Mouse (Mus musculus): ENCODE measurements around the gene Zbtb40. TPM values are rescaled to one million over a fixed set of nuclear protein-coding genes. Genes with fewer than 3 reads are reported as not detected.

Gene Zbtb40
- polyA plus RNA-seq, 1 experiment from 2014 or later, result 1.3 TPM

GRCm38 (mm10) chr4:137029348-137029747, 19.3 kb downstream of the Zbtb40 start:
- H3K36me3 ChIP-seq (ENCODE audit: insufficient read depth, low read length), result no peaks in the 10 kb centered on the region
- 0 out of 2 replicates have a peak, but pooled peaks cover 4% of the 10 kb centered on the region for H3K4me1 ChIP-seq (ENCODE audit: insufficient read depth, low read depth, low read length)
- no peak overlapping the region for H3K4me2 ChIP-seq (replicated peaks; ENCODE audit: low read depth, low read length)
- H3K9me3 ChIP-seq (ENCODE audit: low read length), result no peaks in the 10 kb centered on the region
- no peak for TF ChIP-seq CTCF (IDR thresholded peaks at IDR 0.05)
- no peak for TF ChIP-seq EP300 (IDR thresholded peaks at IDR 0.05)
- DNase-seq (ENCODE audit: low spot score) (no peak), ATAC-seq (no peak)
- H3K9ac ChIP-seq (replicated peaks; ENCODE audit: low read depth), result no peak overlapping the region
- 38% methylated on average over 8 of the region's 8 CpGs for WGBS
- H3K27me3 ChIP-seq (replicated peaks; ENCODE audit: insufficient read depth, low read length), result no peaks in the 10 kb centered on the region
- H3K4me3 ChIP-seq (ENCODE audit: low read depth, low read length), result no peak overlapping the region
- no peak overlapping the region for H3K27ac ChIP-seq (ENCODE audit: low read length)

GRCm38 (mm10) chr4:137027051-137027450, 21.6 kb downstream of the Zbtb40 start:
- TF ChIP-seq CTCF (IDR thresholded peaks at IDR 0.05), result no peak
- TF ChIP-seq EP300 (IDR thresholded peaks at IDR 0.05), result no peak
- Histone ChIP-seq H3K9me3 (ENCODE audit: low read length) (no peaks in the 10 kb centered on the region), H3K36me3 (ENCODE audit: insufficient read depth, low read length) (no peaks in the 10 kb centered on the region), H3K27me3 (replicated peaks; ENCODE audit: insufficient read depth, low read length) (no peaks in the 10 kb centered on the region), H3K4me3 (ENCODE audit: low read depth, low read length) (no peak overlapping the region), H3K4me2 (replicated peaks; ENCODE audit: low read depth, low read length) (no peak overlapping the region), H3K9ac (replicated peaks; ENCODE audit: low read depth) (no peak overlapping the region), H3K27ac (ENCODE audit: low read length) (no peak overlapping the region), H3K4me1 (ENCODE audit: insufficient read depth, low read depth, low read length) (0 out of 2 replicates have a peak, but pooled peaks cover 4% of the 10 kb centered on the region)
- DNase-seq (ENCODE audit: low spot score) (no peak), ATAC-seq (no peak)
- WGBS, result 81% methylated on average over 5 of the region's 5 CpGs

DNA sequence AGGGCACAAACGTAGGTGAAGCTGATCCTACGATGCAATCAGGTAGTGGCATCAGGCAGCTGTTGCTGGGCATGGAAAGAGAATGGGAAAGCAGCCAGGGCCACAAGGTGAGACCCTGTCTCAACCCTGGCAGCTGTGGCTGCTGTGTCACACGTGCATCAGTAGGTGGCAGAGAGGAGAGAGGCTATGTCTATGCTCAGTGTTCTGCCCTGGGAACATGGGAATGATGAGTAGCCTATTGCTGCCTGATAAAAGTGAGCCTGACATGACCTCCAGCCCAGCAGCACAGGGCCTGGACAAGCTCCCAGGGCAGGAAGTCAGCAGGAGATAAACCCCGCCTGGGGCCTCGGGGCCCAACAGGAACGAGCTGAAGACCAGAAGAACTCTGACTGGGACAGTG, 23.0 kb downstream of the Zbtb40 start:
- Histone ChIP-seq H3K27me3 (replicated peaks; ENCODE audit: insufficient read depth, low read length) (no peaks in the 10 kb centered on the region), H3K36me3 (ENCODE audit: insufficient read depth, low read length) (no peaks in the 10 kb centered on the region), H3K4me2 (replicated peaks; ENCODE audit: low read depth, low read length) (no peak overlapping the region), H3K27ac (ENCODE audit: low read length) (no peak overlapping the region), H3K9me3 (ENCODE audit: low read length) (no peaks in the 10 kb centered on the region), H3K9ac (replicated peaks; ENCODE audit: low read depth) (no peak overlapping the region), H3K4me1 (ENCODE audit: insufficient read depth, low read depth, low read length) (no peaks in the 10 kb centered on the region), H3K4me3 (ENCODE audit: low read depth, low read length) (no peak overlapping the region)
- WGBS, result 54% methylated on average over 6 of the region's 6 CpGs
- no peak for ATAC-seq
- TF ChIP-seq CTCF (IDR thresholded peaks at IDR 0.05), result peak; percentile 21; the same call in 1 of the 2 replicates
- TF ChIP-seq EP300 (IDR thresholded peaks at IDR 0.05), result no peak
- no peak for DNase-seq (ENCODE audit: low spot score)

GRCm38 (mm10) chr4:137025133-137025532, 23.5 kb downstream of the Zbtb40 start:
- no peaks in the 10 kb centered on the region for H3K27me3 ChIP-seq (replicated peaks; ENCODE audit: insufficient read depth, low read length)
- no peak overlapping the region for H3K4me3 ChIP-seq (ENCODE audit: low read depth, low read length)
- ATAC-seq (no peak), DNase-seq (ENCODE audit: low spot score) (no peak)
- no peak overlapping the region for H3K27ac ChIP-seq (ENCODE audit: low read length)
- TF ChIP-seq EP300 (IDR thresholded peaks at IDR 0.05) (no peak), CTCF (IDR thresholded peaks at IDR 0.05) (no peak)
- H3K9ac ChIP-seq (replicated peaks; ENCODE audit: low read depth), result no peak overlapping the region
- no peaks in the 10 kb centered on the region for H3K4me1 ChIP-seq (ENCODE audit: insufficient read depth, low read depth, low read length)
- no peaks in the 10 kb centered on the region for H3K9me3 ChIP-seq (ENCODE audit: low read length)
- 85% methylated on average over 2 of the region's 2 CpGs for WGBS
- no peak overlapping the region for H3K4me2 ChIP-seq (replicated peaks; ENCODE audit: low read depth, low read length)
- no peaks in the 10 kb centered on the region for H3K36me3 ChIP-seq (ENCODE audit: insufficient read depth, low read length)

DNA sequence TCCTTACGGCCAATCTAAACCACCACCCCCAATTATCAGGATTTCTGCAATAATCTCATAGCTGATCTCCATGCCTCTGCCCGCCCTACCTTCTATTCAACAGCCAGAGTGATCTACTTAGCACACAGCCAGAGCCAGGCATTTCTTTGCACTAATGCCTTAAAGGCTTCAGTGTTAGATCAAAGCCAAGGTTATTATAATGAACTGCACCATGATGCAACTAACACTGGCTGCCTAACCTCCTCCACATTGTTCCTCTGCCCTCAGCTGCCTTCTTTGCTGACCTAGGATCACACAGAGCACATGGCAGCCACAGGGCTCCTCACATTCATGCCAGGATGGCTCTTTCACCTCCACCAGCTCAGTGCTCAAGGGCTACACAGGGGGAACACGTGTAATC, 28.5 kb downstream of the Zbtb40 start:
- no peak for DNase-seq (ENCODE audit: low spot score)
- H3K4me3 ChIP-seq (ENCODE audit: low read depth, low read length), result no peak overlapping the region
- no peak overlapping the region for H3K9ac ChIP-seq (replicated peaks; ENCODE audit: low read depth)
- TF ChIP-seq CTCF (IDR thresholded peaks at IDR 0.05), result no peak
- no peak for TF ChIP-seq EP300 (IDR thresholded peaks at IDR 0.05)
- H3K36me3 ChIP-seq (ENCODE audit: insufficient read depth, low read length), result no peaks in the 10 kb centered on the region; the same call in 1 of the 2 replicates
- no peaks in the 10 kb centered on the region for H3K4me1 ChIP-seq (ENCODE audit: insufficient read depth, low read depth, low read length)
- no peak for ATAC-seq
- H3K27ac ChIP-seq (ENCODE audit: low read length), result no peak overlapping the region
- no peaks in the 10 kb centered on the region for H3K9me3 ChIP-seq (ENCODE audit: low read length)
- no peaks in the 10 kb centered on the region for H3K27me3 ChIP-seq (replicated peaks; ENCODE audit: insufficient read depth, low read length)
- no peak overlapping the region for H3K4me2 ChIP-seq (replicated peaks; ENCODE audit: low read depth, low read length)
- 69% methylated on average over 3 of the region's 3 CpGs for WGBS

- Histone ChIP-seq H3K27ac (ENCODE audit: low read length) (no peak overlapping the region), H3K27me3 (replicated peaks; ENCODE audit: insufficient read depth, low read length) (no peaks in the 10 kb centered on the region), H3K4me2 (replicated peaks; ENCODE audit: low read depth, low read length) (no peak overlapping the region), H3K4me3 (ENCODE audit: low read depth, low read length) (no peak overlapping the region), H3K4me1 (ENCODE audit: insufficient read depth, low read depth, low read length) (no peaks in the 10 kb centered on the region), H3K36me3 (ENCODE audit: insufficient read depth, low read length) (no peaks in the 10 kb centered on the region; the same call in 1 of the 2 replicates), H3K9ac (replicated peaks; ENCODE audit: low read depth) (no peak overlapping the region), H3K9me3 (ENCODE audit: low read length) (no peaks in the 10 kb centered on the region)
- DNase-seq (ENCODE audit: low spot score), result no peak
- WGBS, result 70% methylated on average over 8 of the region's 8 CpGs
- no peak for TF ChIP-seq EP300 (IDR thresholded peaks at IDR 0.05)
- TF ChIP-seq CTCF (IDR thresholded peaks at IDR 0.05), result no peak
- no peak for ATAC-seq
Observed at GRCm38 (mm10) chr4:137015934-137016333, 32.7 kb downstream of the Zbtb40 start.

DNA sequence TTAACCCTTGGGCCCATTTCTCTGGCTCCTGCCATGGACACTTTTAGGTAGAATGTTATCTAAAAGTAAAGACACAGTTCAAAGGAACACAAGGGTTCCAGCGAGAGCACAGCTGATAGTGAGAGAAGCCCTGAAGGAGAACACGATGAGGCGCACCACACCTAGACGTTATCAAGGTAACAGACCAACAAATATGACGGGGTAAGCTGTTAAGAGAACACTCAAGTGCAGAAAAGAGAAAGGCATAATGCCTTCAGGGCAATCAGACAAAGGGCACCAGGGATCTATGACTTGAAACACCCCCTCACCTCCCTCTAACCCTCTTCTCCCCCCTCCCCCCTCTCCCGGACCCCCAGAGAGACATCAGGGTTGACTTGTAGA, 33.1 kb downstream of the Zbtb40 start:
- Histone ChIP-seq H3K4me2 (replicated peaks; ENCODE audit: low read depth, low read length) (no peak overlapping the region), H3K9me3 (ENCODE audit: low read length) (no peaks in the 10 kb centered on the region), H3K4me3 (ENCODE audit: low read depth, low read length) (no peak overlapping the region), H3K36me3 (ENCODE audit: insufficient read depth, low read length) (no peaks in the 10 kb centered on the region; the same call in 1 of the 2 replicates), H3K9ac (replicated peaks; ENCODE audit: low read depth) (no peak overlapping the region), H3K27me3 (replicated peaks; ENCODE audit: insufficient read depth, low read length) (no peaks in the 10 kb centered on the region), H3K4me1 (ENCODE audit: insufficient read depth, low read depth, low read length) (no peaks in the 10 kb centered on the region), H3K27ac (ENCODE audit: low read length) (no peak overlapping the region)
- ATAC-seq, result no peak
- no peak for DNase-seq (ENCODE audit: low spot score)
- WGBS, result 73% methylated on average over 6 of the region's 6 CpGs
- TF ChIP-seq CTCF (IDR thresholded peaks at IDR 0.05) (no peak), EP300 (IDR thresholded peaks at IDR 0.05) (no peak)
